Mouse (Mus musculus): ENCODE results near the gene Mvk. TPM values are rescaled to one million over a fixed set of nuclear protein-coding genes. Genes with fewer than 3 reads are reported as not detected.

The Mvk gene
- total RNA-seq, 1 experiment: 32.5 TPM

GRCm38 (mm10) chr5:114489570-114489969 is 45.5 kb downstream of the Mvk start:
- Histone ChIP-seq H3K9me3 (ENCODE audit: control insufficient read depth, insufficient read depth, low read depth, low read length) (no peaks in the 10 kb centered on the region), H3K36me3 (ENCODE audit: control insufficient read depth, insufficient read depth, low read length, poor library complexity, severe bottlenecking) (no peaks in the 10 kb centered on the region), H3K9ac (ENCODE audit: insufficient read depth, low read depth, low read length, poor library complexity, severe bottlenecking) (no peak overlapping the region), H3K4me3 (ENCODE audit: insufficient read depth in 1 of 2, low read depth in 1 of 2, low read length in 2 of 2, poor library complexity in 1 of 2, severe bottlenecking in 1 of 2) (no peak overlapping the region), H3K4me1 (ENCODE audit: control insufficient read depth in 2 of 2, insufficient read depth in 2 of 2, low read length in 2 of 2, poor library complexity in 1 of 2) (peaks cover 0 to 2% of the 10 kb centered on the region in 2 experiments; a peak in 1 of 4 replicates), H3K27ac (ENCODE audit: insufficient read depth, low read depth, low read length, poor library complexity, severe bottlenecking) (no peak overlapping the region)
- DNase-seq (ENCODE audit: low read depth, low spot score): no peak
- TF ChIP-seq ZNF384 (IDR thresholded peaks at IDR 0.05; ENCODE audit: low read depth, low read length) (no peak), CHD2 (IDR thresholded peaks at IDR 0.05; ENCODE audit: low read depth, low read length) (no peak), ZC3H11A (IDR thresholded peaks at IDR 0.05; ENCODE audit: borderline replicate concordance, low read depth, low read length) (no peak), HCFC1 (IDR thresholded peaks at IDR 0.05; ENCODE audit: borderline replicate concordance, insufficient read depth, low read length) (no peak), MAFK (IDR thresholded peaks at IDR 0.05; ENCODE audit: insufficient read depth, low read depth, low read length) (no peak)
- in situ Hi-C loops (cut with MboI; ENCODE audit: low sequenced_read_pairs in 2 of 2, unreplicated experiment in 2 of 2): no loop called here

GRCm38 (mm10) chr5:114490241-114490640 is 46.2 kb downstream of the Mvk start:
- no peak for TF ChIP-seq ZC3H11A (IDR thresholded peaks at IDR 0.05; ENCODE audit: borderline replicate concordance, low read depth, low read length)
- peak; percentile 43; the same call in 1 of the 2 replicates for TF ChIP-seq CHD2 (IDR thresholded peaks at IDR 0.05; ENCODE audit: low read depth, low read length)
- H3K36me3 ChIP-seq (ENCODE audit: control insufficient read depth, insufficient read depth, low read length, poor library complexity, severe bottlenecking): no peaks in the 10 kb centered on the region
- in situ Hi-C loops (cut with MboI; ENCODE audit: low sequenced_read_pairs in 2 of 2, unreplicated experiment in 2 of 2): no loop called here
- no peaks in the 10 kb centered on the region for H3K9me3 ChIP-seq (ENCODE audit: control insufficient read depth, insufficient read depth, low read depth, low read length)
- H3K9ac ChIP-seq (ENCODE audit: insufficient read depth, low read depth, low read length, poor library complexity, severe bottlenecking): no peak overlapping the region
- H3K4me1 ChIP-seq (ENCODE audit: control insufficient read depth in 2 of 2, insufficient read depth in 2 of 2, low read length in 2 of 2, poor library complexity in 1 of 2): peaks cover 0 to 2% of the 10 kb centered on the region in 2 experiments; a peak in 1 of 4 replicates
- no peak overlapping the region for H3K27ac ChIP-seq (ENCODE audit: insufficient read depth, low read depth, low read length, poor library complexity, severe bottlenecking)
- H3K4me3 ChIP-seq (ENCODE audit: insufficient read depth in 1 of 2, low read depth in 1 of 2, low read length in 2 of 2, poor library complexity in 1 of 2, severe bottlenecking in 1 of 2): no peak overlapping the region
- peak; percentile 27 for DNase-seq (ENCODE audit: low read depth, low spot score)

GRCm38 (mm10) chr5:114494761-114495160 is 50.7 kb downstream of the Mvk start:
- peaks cover 0 to under 1% of the 10 kb centered on the region in 2 experiments; a peak in 1 of 4 replicates for H3K4me1 ChIP-seq (ENCODE audit: control insufficient read depth in 2 of 2, insufficient read depth in 2 of 2, low read length in 2 of 2, poor library complexity in 1 of 2)
- DNase-seq (ENCODE audit: low read depth, low spot score): no peak
- no peaks in the 10 kb centered on the region for H3K36me3 ChIP-seq (ENCODE audit: control insufficient read depth, insufficient read depth, low read length, poor library complexity, severe bottlenecking)
- no peak overlapping the region for H3K4me3 ChIP-seq (ENCODE audit: insufficient read depth in 1 of 2, low read depth in 1 of 2, low read length in 2 of 2, poor library complexity in 1 of 2, severe bottlenecking in 1 of 2)
- TF ChIP-seq MAFK (IDR thresholded peaks at IDR 0.05; ENCODE audit: insufficient read depth, low read depth, low read length) (no peak), ZC3H11A (IDR thresholded peaks at IDR 0.05; ENCODE audit: borderline replicate concordance, low read depth, low read length) (no peak), CHD2 (IDR thresholded peaks at IDR 0.05; ENCODE audit: low read depth, low read length) (no peak), HCFC1 (IDR thresholded peaks at IDR 0.05; ENCODE audit: borderline replicate concordance, insufficient read depth, low read length) (no peak), ZNF384 (IDR thresholded peaks at IDR 0.05; ENCODE audit: low read depth, low read length) (no peak)
- in situ Hi-C loops (cut with MboI; ENCODE audit: low sequenced_read_pairs in 2 of 2, unreplicated experiment in 2 of 2): no loop called here
- no peak overlapping the region for H3K27ac ChIP-seq (ENCODE audit: insufficient read depth, low read depth, low read length, poor library complexity, severe bottlenecking)
- H3K9ac ChIP-seq (ENCODE audit: insufficient read depth, low read depth, low read length, poor library complexity, severe bottlenecking): no peak overlapping the region
- H3K9me3 ChIP-seq (ENCODE audit: control insufficient read depth, insufficient read depth, low read depth, low read length): no peaks in the 10 kb centered on the region

- no peak overlapping the region for H3K9ac ChIP-seq (ENCODE audit: insufficient read depth, low read depth, low read length, poor library complexity, severe bottlenecking)
- peaks cover 2% of the 10 kb centered on the region in 2 experiments; a peak in 1 of 4 replicates for H3K4me1 ChIP-seq (ENCODE audit: control insufficient read depth in 2 of 2, insufficient read depth in 2 of 2, low read length in 2 of 2, poor library complexity in 1 of 2)
- DNase-seq (ENCODE audit: low read depth, low spot score): no peak
- in situ Hi-C loops (cut with MboI; ENCODE audit: low sequenced_read_pairs in 2 of 2, unreplicated experiment in 2 of 2): no loop called here
- no peak overlapping the region for H3K4me3 ChIP-seq (ENCODE audit: insufficient read depth in 1 of 2, low read depth in 1 of 2, low read length in 2 of 2, poor library complexity in 1 of 2, severe bottlenecking in 1 of 2)
- TF ChIP-seq CHD2 (IDR thresholded peaks at IDR 0.05; ENCODE audit: low read depth, low read length): no peak
- TF ChIP-seq MAFK (IDR thresholded peaks at IDR 0.05; ENCODE audit: insufficient read depth, low read depth, low read length): no peak
- no peak for TF ChIP-seq HCFC1 (IDR thresholded peaks at IDR 0.05; ENCODE audit: borderline replicate concordance, insufficient read depth, low read length)
- TF ChIP-seq ZNF384 (IDR thresholded peaks at IDR 0.05; ENCODE audit: low read depth, low read length): no peak
- no peak for TF ChIP-seq ZC3H11A (IDR thresholded peaks at IDR 0.05; ENCODE audit: borderline replicate concordance, low read depth, low read length)
- no peak overlapping the region for H3K27ac ChIP-seq (ENCODE audit: insufficient read depth, low read depth, low read length, poor library complexity, severe bottlenecking)
- no peaks in the 10 kb centered on the region for H3K9me3 ChIP-seq (ENCODE audit: control insufficient read depth, insufficient read depth, low read depth, low read length)
- no peaks in the 10 kb centered on the region for H3K36me3 ChIP-seq (ENCODE audit: control insufficient read depth, insufficient read depth, low read length, poor library complexity, severe bottlenecking)
Measured at GRCm38 (mm10) chr5:114501252-114501651, 57.2 kb downstream of the Mvk start.

GRCm38 (mm10) chr5:114504826-114505225 is 60.8 kb downstream of the Mvk start:
- no peak for TF ChIP-seq HCFC1 (IDR thresholded peaks at IDR 0.05; ENCODE audit: borderline replicate concordance, insufficient read depth, low read length)
- TF ChIP-seq ZC3H11A (IDR thresholded peaks at IDR 0.05; ENCODE audit: borderline replicate concordance, low read depth, low read length): no peak
- no peak for TF ChIP-seq CHD2 (IDR thresholded peaks at IDR 0.05; ENCODE audit: low read depth, low read length)
- no peak for TF ChIP-seq ZNF384 (IDR thresholded peaks at IDR 0.05; ENCODE audit: low read depth, low read length)
- TF ChIP-seq MAFK (IDR thresholded peaks at IDR 0.05; ENCODE audit: insufficient read depth, low read depth, low read length): no peak
- Histone ChIP-seq H3K9me3 (ENCODE audit: control insufficient read depth, insufficient read depth, low read depth, low read length) (no peaks in the 10 kb centered on the region), H3K36me3 (ENCODE audit: control insufficient read depth, insufficient read depth, low read length, poor library complexity, severe bottlenecking) (no peaks in the 10 kb centered on the region), H3K27ac (ENCODE audit: insufficient read depth, low read depth, low read length, poor library complexity, severe bottlenecking) (no peak overlapping the region), H3K4me1 (ENCODE audit: control insufficient read depth in 2 of 2, insufficient read depth in 2 of 2, low read length in 2 of 2, poor library complexity in 1 of 2) (peaks cover 2% of the 10 kb centered on the region in 2 experiments; a peak in 1 of 4 replicates), H3K4me3 (ENCODE audit: insufficient read depth in 1 of 2, low read depth in 1 of 2, low read length in 2 of 2, poor library complexity in 1 of 2, severe bottlenecking in 1 of 2) (no peak overlapping the region), H3K9ac (ENCODE audit: insufficient read depth, low read depth, low read length, poor library complexity, severe bottlenecking) (no peak overlapping the region)
- DNase-seq (ENCODE audit: low read depth, low spot score): no peak
- in situ Hi-C loops (cut with MboI; ENCODE audit: low sequenced_read_pairs in 2 of 2, unreplicated experiment in 2 of 2): no loop called here

All from ES-E14 (cell line).